Mouse (Mus musculus) hindbrain, embryonic 14.5 days (tissue): ENCODE measurements around the gene Fam83d. TPM values are rescaled to one million over a fixed set of nuclear protein-coding genes. Genes with fewer than 3 reads are reported as not detected.

Experiments used
- ATAC-seq: fragments of 200-750 bp; cut with Nextera tagmentation; 2 replicates; pipeline ENCODE4 v1.8.0; 2017; ENCODE audit warnings: moderate number of reproducible peaks, mild to moderate bottlenecking, moderate TSS enrichment, moderate library complexity; ENCODE audit not compliant: low FRiP score
- DNase-seq: peaks from one replicate; pipeline ENCODE4 v3.0.0-alpha.2; 2015; ENCODE audit warnings: low spot score
- H3K27ac ChIP-seq: fragments of 300-500 bp; sonication (generic); 2 replicates; pipeline ENCODE4 v1.5.1; 2014; ENCODE audit warnings: mild to moderate bottlenecking, moderate library complexity
- H3K27me3 ChIP-seq: fragments of 300-500 bp; sonication (generic); 2 replicates; pipeline ENCODE4 v1.6.1; 2014; ENCODE audit warnings: mild to moderate bottlenecking, low read length, mixed read lengths; ENCODE audit not compliant: control insufficient read depth, insufficient read depth
- H3K36me3 ChIP-seq: fragments of 300-500 bp; sonication (generic); replicated peaks from 2 replicates; pipeline ENCODE4 v1.6.1; 2014; ENCODE audit not compliant: control insufficient read depth, insufficient read depth
- H3K4me1 ChIP-seq: fragments of 300-500 bp; sonication (generic); replicated peaks from 2 replicates; pipeline ENCODE4 v1.6.1; 2014; ENCODE audit warnings: antibody characterized with exemption, low read length, mixed read lengths; ENCODE audit not compliant: control insufficient read depth, insufficient read depth
- H3K4me2 ChIP-seq: fragments of 300-500 bp; sonication (generic); replicated peaks from 2 replicates; pipeline ENCODE4 v1.6.1; 2014; ENCODE audit warnings: mild to moderate bottlenecking, moderate library complexity
- H3K4me3 ChIP-seq: fragments of 300-500 bp; sonication (generic); replicated peaks from 2 replicates; pipeline ENCODE4 v1.5.1; 2014; ENCODE audit warnings: mild to moderate bottlenecking, low read length
- H3K9ac ChIP-seq: fragments of 300-500 bp; sonication (generic); 2 replicates; pipeline ENCODE4 v1.6.1; 2014
- H3K9me3 ChIP-seq: fragments of 300-500 bp; sonication (generic); 2 replicates; pipeline ENCODE4 v1.6.1; 2016; ENCODE audit warnings: low read length; ENCODE audit not compliant: control insufficient read depth
- whole genome bisulfite sequencing: fragments of 180-500 bp; shearing (Covaris S2); extraction: QIAGEN DNeasy Blood & Tissue Kit; methylation state at CpG from one replicate; pipeline ENCODE4 v1.1.7; 2014; 5-methylcytosine and 5-hydroxymethylcytosine counted together
- polyA plus RNA-seq: library from polyadenylated mRNA; unstranded; fragments of >200 nt; fragmentation: Nextera tagmentation; extraction: Ambion mirVana; gene quantifications from 2 replicates; pipeline ENCODE4 v1.2.1, GENCODE M21; 2014

Fam83d gene
- polyA plus RNA-seq, 1 experiment from 2014 or later = 7.5 TPM

DNA sequence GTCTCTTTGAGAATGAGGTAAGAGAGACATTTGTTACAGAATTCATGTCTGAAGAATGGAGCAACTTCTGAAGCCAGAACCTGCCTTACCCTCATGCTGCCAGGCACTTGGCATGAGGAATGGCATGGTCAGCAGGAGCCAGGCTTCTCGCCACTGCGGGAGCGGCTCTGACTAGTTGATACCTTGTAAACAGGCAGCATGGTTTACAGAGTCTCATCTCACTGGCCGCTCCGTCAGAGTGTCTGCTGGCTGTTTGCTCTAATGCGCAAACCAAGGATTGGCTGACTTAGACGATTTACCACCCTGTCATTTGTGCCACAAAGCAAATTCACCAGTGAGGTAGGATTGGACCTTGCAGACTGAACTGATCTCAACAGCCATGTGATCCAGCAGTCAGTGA is 13.2 kb downstream of the Fam83d start:
- Histone ChIP-seq H3K36me3 (no peaks in the 10 kb centered on the region; the same call in 1 of the 2 replicates), H3K9me3 (no peaks in the 10 kb centered on the region), H3K4me3 (no peak overlapping the region), H3K4me1 (peaks cover 4% of the 10 kb centered on the region; the same call in 1 of the 2 replicates), H3K4me2 (no peak overlapping the region), H3K27me3 (no peaks in the 10 kb centered on the region), H3K9ac (no peak overlapping the region), H3K27ac (no peak overlapping the region)
- ATAC-seq (no peak), DNase-seq (no peak)
- WGBS = 91% methylated on average over 7 of the region's 7 CpGs

DNA sequence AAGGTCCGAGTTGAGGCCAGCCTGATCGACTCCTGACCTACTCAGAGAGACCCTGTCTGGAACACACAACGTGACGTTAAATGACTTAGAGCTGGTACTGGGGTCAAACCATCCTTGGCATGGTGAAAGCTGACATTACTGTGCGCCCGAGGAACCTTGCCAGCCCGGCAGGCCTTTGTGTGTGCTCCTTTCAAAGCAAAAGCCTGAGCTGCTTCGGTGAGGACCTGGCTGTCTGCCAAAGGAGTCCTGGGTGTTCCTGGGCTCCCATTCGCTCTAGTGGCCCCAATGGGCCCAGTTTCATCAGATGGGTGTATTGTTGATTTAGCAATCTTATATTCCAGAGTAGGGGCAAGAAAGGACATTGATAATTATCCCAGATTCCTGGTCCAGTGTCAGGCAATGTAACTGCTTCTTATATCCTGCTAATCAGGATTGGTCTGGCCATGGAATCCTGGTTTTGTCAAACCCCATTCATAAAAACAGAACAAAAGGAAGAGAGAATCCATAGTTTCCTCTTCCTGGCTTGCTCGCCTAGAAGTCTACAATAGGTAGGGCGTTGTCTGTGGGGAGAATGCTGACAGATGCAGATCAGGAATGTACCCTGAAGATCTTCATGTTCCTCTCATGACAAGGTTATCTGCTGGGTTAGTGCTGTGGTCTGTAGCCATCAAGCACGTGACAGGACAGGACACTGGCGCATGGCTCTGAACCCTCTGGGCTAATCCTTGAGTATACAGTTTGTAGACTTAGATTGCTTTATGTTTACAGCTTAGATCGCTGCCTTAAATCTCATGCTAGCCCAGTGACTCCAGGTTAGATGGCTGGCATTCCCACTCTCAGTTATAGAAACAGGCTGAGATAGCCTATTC is 19.3 kb downstream of the Fam83d start:
- ATAC-seq (no peak), DNase-seq (no peak)
- H3K9ac ChIP-seq = no peak overlapping the region
- H3K4me1 ChIP-seq = 0 out of 2 replicates have a peak, but pooled peaks cover 4% of the 10 kb centered on the region
- no peaks in the 10 kb centered on the region for H3K27me3 ChIP-seq
- H3K4me2 ChIP-seq = no peak overlapping the region
- H3K27ac ChIP-seq = no peak overlapping the region
- no peaks in the 10 kb centered on the region for H3K9me3 ChIP-seq
- WGBS = 77% methylated on average over 14 of the region's 14 CpGs
- H3K4me3 ChIP-seq = no peak overlapping the region
- no peaks in the 10 kb centered on the region; the same call in 1 of the 2 replicates for H3K36me3 ChIP-seq

- Histone ChIP-seq H3K4me2 (peak within 1 kb of the TSS; percentile 69), H3K27me3 (no peaks in the 10 kb centered on the region), H3K27ac (peak within 1 kb of the TSS; percentile 87), H3K36me3 (no peaks in the 10 kb centered on the region), H3K4me1 (peaks cover 11% of the 10 kb centered on the region), H3K9me3 (no peaks in the 10 kb centered on the region), H3K9ac (peak within 1 kb of the TSS; percentile 72), H3K4me3 (peak within 1 kb of the TSS; percentile 57)
- DNase-seq (peak; percentile 95), ATAC-seq (peak; percentile 99)
- under 1% methylated on average over 33 of the region's 33 CpGs for WGBS
Observed at GRCm38 (mm10) chr2:158794494-158795004, 26.7 kb downstream of the Fam83d start, which contains the start of gene Dhx35. Dhx35 (plus strand) TSS chr2:158794807.

GRCm38 (mm10) chr2:158795043-158795442 is 27.1 kb downstream of the Fam83d start:
- H3K36me3 ChIP-seq = no peaks in the 10 kb centered on the region
- H3K9me3 ChIP-seq = no peaks in the 10 kb centered on the region
- peaks cover 11% of the 10 kb centered on the region for H3K4me1 ChIP-seq
- no peaks in the 10 kb centered on the region for H3K27me3 ChIP-seq
- peak overlapping the region; percentile 69 for H3K4me2 ChIP-seq
- no peak for DNase-seq
- peak overlapping the region; percentile 72 for H3K9ac ChIP-seq
- H3K27ac ChIP-seq = peak overlapping the region; percentile 73
- peak overlapping the region; percentile 57 for H3K4me3 ChIP-seq
- WGBS = 11% methylated on average over 15 of the region's 15 CpGs
- ATAC-seq = no peak; the same call in 1 of the 2 replicates

GRCm38 (mm10) chr2:158795875-158796274 is 28.0 kb downstream of the Fam83d start:
- no peak overlapping the region for H3K27ac ChIP-seq
- H3K4me3 ChIP-seq = no peak overlapping the region
- H3K4me2 ChIP-seq = no peak overlapping the region
- no peak overlapping the region for H3K9ac ChIP-seq
- DNase-seq (no peak), ATAC-seq (no peak)
- peaks cover 11% of the 10 kb centered on the region for H3K4me1 ChIP-seq
- WGBS = 87% methylated on average over 2 of the region's 2 CpGs
- no peaks in the 10 kb centered on the region for H3K9me3 ChIP-seq
- no peaks in the 10 kb centered on the region for H3K27me3 ChIP-seq
- no peaks in the 10 kb centered on the region for H3K36me3 ChIP-seq

DNA sequence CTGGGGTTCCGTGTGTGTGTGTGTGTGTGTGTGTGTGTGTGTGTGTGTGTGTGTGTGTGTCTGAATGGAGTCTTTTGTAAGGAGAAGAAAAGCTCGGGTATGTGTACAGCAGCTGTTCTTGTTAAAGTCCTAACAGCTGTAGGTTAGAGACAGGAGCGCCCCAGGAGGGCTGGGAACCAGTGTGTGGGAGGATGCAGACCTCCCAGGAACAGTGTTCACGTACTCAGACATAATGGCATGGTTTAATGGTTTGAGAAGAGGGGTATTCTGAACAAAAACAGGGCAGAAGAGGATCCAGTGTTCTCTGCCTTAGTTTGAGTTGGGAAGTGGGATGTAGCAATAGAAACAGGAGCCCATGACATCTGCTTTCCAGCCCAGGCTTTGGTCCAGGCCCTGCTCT is 31.4 kb downstream of the Fam83d start:
- DNase-seq (no peak), ATAC-seq (no peak)
- WGBS = 38% methylated on average over 4 of the region's 4 CpGs
- H3K9me3 ChIP-seq = no peaks in the 10 kb centered on the region
- H3K4me3 ChIP-seq = no peak overlapping the region
- peaks cover 21% of the 10 kb centered on the region for H3K36me3 ChIP-seq
- H3K27me3 ChIP-seq = no peaks in the 10 kb centered on the region
- no peak overlapping the region for H3K9ac ChIP-seq
- no peaks in the 10 kb centered on the region for H3K4me1 ChIP-seq
- no peak overlapping the region for H3K4me2 ChIP-seq
- H3K27ac ChIP-seq = no peak overlapping the region

DNA sequence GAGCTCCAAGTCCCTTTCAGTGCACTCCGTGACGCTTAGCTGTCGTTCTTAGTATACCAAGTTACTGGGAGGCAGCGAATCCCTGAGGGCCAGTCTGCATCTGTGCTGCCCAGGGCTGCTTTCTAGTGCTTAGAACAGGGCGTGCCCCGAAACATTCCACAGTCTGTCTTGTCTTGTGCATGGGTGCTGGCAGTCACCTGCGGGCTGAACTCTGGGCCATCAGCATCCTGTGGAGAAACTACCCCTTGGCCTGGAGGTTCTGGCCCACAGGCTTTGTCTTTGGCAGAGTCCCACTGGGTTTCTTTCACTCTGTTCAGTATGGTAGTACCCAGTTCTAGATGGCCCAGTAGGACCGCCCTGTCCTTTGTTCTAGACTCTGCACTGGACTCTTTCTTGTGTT is 32.9 kb downstream of the Fam83d start:
- Histone ChIP-seq H3K9me3 (no peaks in the 10 kb centered on the region), H3K27me3 (no peaks in the 10 kb centered on the region), H3K27ac (no peak overlapping the region), H3K36me3 (peaks cover 21% of the 10 kb centered on the region), H3K4me3 (no peak overlapping the region), H3K4me2 (no peak overlapping the region), H3K9ac (no peak overlapping the region), H3K4me1 (no peaks in the 10 kb centered on the region)
- WGBS = 94% methylated on average over 8 of the region's 8 CpGs
- ATAC-seq (no peak), DNase-seq (no peak)

DNA sequence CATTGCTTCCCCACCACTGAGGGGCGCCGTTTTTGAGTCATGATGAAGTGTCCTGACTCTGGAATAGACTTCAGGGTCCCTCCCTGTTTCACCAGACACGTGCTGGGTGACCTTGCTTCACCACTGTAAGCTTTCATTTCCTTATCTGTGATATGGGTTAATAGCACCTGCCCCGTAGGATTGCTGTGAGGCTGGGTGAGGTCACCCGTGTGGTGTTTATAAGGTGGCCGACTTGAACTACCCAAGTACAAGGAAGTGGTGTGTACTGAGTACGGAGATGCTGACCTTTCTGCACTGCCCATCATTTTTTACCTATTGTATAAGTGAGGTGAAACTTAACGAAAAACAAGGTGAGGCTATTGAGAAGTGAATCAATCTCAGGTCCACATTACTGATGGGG is 35.7 kb downstream of the Fam83d start:
- H3K4me1 ChIP-seq = no peaks in the 10 kb centered on the region
- no peaks in the 10 kb centered on the region for H3K27me3 ChIP-seq
- H3K36me3 ChIP-seq = peaks cover 34% of the 10 kb centered on the region
- H3K4me3 ChIP-seq = no peak overlapping the region
- H3K27ac ChIP-seq = no peak overlapping the region
- no peaks in the 10 kb centered on the region for H3K9me3 ChIP-seq
- no peak overlapping the region for H3K9ac ChIP-seq
- 94% methylated on average over 8 of the region's 8 CpGs for WGBS
- no peak overlapping the region for H3K4me2 ChIP-seq
- ATAC-seq = no peak
- DNase-seq = no peak

- DNase-seq (no peak), ATAC-seq (no peak)
- H3K36me3 ChIP-seq = peaks cover 33% of the 10 kb centered on the region
- H3K27me3 ChIP-seq = no peaks in the 10 kb centered on the region
- H3K4me2 ChIP-seq = no peak overlapping the region
- no peaks in the 10 kb centered on the region for H3K4me1 ChIP-seq
- H3K9ac ChIP-seq = no peak overlapping the region
- no peak overlapping the region for H3K27ac ChIP-seq
- no peaks in the 10 kb centered on the region for H3K9me3 ChIP-seq
- H3K4me3 ChIP-seq = no peak overlapping the region
Observed at GRCm38 (mm10) chr2:158815686-158816085, 47.8 kb downstream of the Fam83d start.
